Mouse (Mus musculus) stomach, postnatal 0 days (tissue): ENCODE measurements around the gene Mast4.

ENCODE experiments used
- CTCF ChIP-seq: IDR thresholded peaks from 2 replicates; pipeline ENCODE4 v1.5.1; 2016; ENCODE audit warnings: antibody characterized with exemption, low read depth, mild to moderate bottlenecking, moderate library complexity
- EP300 ChIP-seq: optimal IDR thresholded peaks from 2 replicates; pipeline ENCODE3; 2016; ENCODE audit warnings: antibody characterized with exemption

DNA sequence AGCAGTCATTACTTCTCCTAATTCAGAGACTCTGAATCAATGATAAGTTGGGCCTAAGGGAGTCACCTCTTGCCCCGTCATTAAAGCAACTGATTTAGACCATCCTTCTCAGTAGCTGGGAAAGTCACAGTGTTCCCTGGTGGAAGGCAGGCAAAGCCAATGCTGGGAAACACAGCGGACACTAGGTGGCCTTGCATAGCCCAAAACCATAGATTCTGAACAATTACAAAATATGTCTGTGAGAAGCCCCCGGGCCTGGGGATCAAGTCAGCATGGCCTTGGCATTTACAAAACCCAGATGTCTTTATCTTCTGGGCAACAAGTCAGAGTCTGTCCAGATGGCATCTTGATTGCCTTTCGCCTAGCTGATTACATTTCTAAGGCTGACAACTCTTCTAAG is 649.4 kb downstream of the Mast4 start:
- TF ChIP-seq EP300 (no peak), CTCF (peak; percentile 44; the same call in 1 of the 2 replicates)
